In the genomic region with DNA sequence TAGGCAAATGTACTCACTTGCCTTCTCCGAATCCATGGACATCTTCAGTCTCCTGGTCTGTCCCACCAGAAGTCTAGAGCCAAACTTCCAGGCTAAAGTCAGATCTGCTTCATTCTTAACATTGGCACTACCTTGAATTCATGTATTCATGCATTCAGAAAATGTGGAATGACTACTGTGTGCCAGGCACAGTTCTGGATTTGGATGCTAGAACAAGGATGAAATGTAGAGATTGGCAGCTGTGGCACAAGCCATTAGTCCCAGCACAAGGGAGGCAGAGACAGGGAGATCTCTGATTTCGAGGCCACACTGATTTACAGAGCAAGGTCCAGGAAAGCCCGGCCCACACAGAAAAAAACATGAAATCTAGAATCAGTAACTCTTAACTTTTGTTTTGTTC, we compare ENCODE assay signal across 16 mouse cellular contexts.
"Had no signal": no experiment of that assay in that cellular context is flagged by ENCODE, and none has a peak within 500 bp of the region (broad histone marks: within the 10 kb centered on the region; RNA-seq: fewer than 3 reads in every experiment).

No protein-coding gene starts in this region.

- H3K27ac ChIP-seq: neural tube, embryonic 13.5 days; neural tube, embryonic 15.5 days; stomach, embryonic 15.5 days; stomach, postnatal 0 days had no signal

- H3K4me3 ChIP-seq: neural tube, embryonic 13.5 days; neural tube, embryonic 15.5 days; stomach, embryonic 15.5 days had no signal

- H3K4me2 ChIP-seq: neural tube, embryonic 13.5 days; neural tube, embryonic 15.5 days; stomach, embryonic 15.5 days had no signal

- H3K36me3 ChIP-seq: stomach, embryonic 15.5 days had no signal

- H3K27me3 ChIP-seq: neural tube, embryonic 13.5 days; neural tube, embryonic 15.5 days; stomach, embryonic 15.5 days had no signal

- H3K9me3 ChIP-seq: neural tube, embryonic 13.5 days; neural tube, embryonic 15.5 days; stomach, embryonic 15.5 days had no signal

- DNase-seq: retina, postnatal 1 day; right cerebral cortex, adult 18-20 months; right cerebral cortex, postnatal 14 days; right cerebral cortex, postnatal 25 days; right cerebral cortex, postnatal 4 days; spleen, adult 18-20 months; thymus, adult 18-20 months; thymus, adult 2 months; thymus, postnatal 14 days; thymus, postnatal 25 days; thymus, postnatal 36 days; thymus, postnatal 4 days had no signal

- H3K4me1 ChIP-seq: stomach, embryonic 15.5 days had no signal

- H3K9ac ChIP-seq: neural tube, embryonic 13.5 days; neural tube, embryonic 15.5 days; stomach, embryonic 15.5 days had no signal
